Comparison of ENCODE assay signal across 8 mouse cellular contexts in genomic region chr11:69919661-69920265, GRCm38 (mm10). TPM values are rescaled to one million over a fixed set of nuclear protein-coding genes. Genes with fewer than 3 reads are reported as not detected.
DNase-seq lines count a peak whose midpoint lies in the region; ATAC-seq and TF ChIP-seq lines count a peak whose summit lies in the region.

No protein-coding gene starts in this region.

- H3K4me3 ChIP-seq in E14TG2a.4 (replicated peaks; ENCODE audit: low read length): peak overlapping the region; percentile 98
- peak overlapping the region; percentile 97 for H3K4me3 ChIP-seq in embryonic fibroblast, embryonic 13.5 days (ENCODE audit: insufficient read depth, low read length)
- peak overlapping the region; percentile 96 for H3K4me3 ChIP-seq in heart, embryonic 15.5 days

- peak; percentile 92 for DNase-seq in adrenal gland, postnatal 14 days
- peak; percentile 86 for DNase-seq in kidney, postnatal 14 days
- DNase-seq in lung, postnatal 14 days: peak; percentile 83
- peak; percentile 74 for DNase-seq in retina, embryonic 14.5 days (ENCODE audit: low spot score)
- peak; percentile 58 to 78 for DNase-seq in urinary bladder, postnatal 4 days (ENCODE audit: low spot score in 2 of 2)

- H3K9ac ChIP-seq in heart, embryonic 15.5 days: peak overlapping the region; percentile 97

- no peaks in the 10 kb centered on the region for H3K27me3 ChIP-seq in E14TG2a.4 (ENCODE audit: insufficient read depth, low read length)
- H3K27me3 ChIP-seq in heart, embryonic 15.5 days: no peaks in the 10 kb centered on the region

- WGBS in heart, embryonic 15.5 days: under 1% methylated on average over 17 of the region's 17 CpGs

- H3K4me2 ChIP-seq in heart, embryonic 15.5 days: peak overlapping the region; percentile 88

- no peak for TF ChIP-seq CTCF in E14TG2a.4 (conservative IDR thresholded peaks at IDR 0.05; ENCODE audit: low read length)
- TF ChIP-seq CTCF in embryonic fibroblast, embryonic 13.5 days (IDR thresholded peaks at IDR 0.05; ENCODE audit: borderline replicate concordance, insufficient read depth, low read length): no peak

- no peaks in the 10 kb centered on the region for H3K9me3 ChIP-seq in E14TG2a.4 (ENCODE audit: low read length)
- no peaks in the 10 kb centered on the region for H3K9me3 ChIP-seq in heart, embryonic 15.5 days (replicated peaks)

- H3K36me3 ChIP-seq in E14TG2a.4 (ENCODE audit: insufficient read depth, low read length): peaks cover 56% of the 10 kb centered on the region
- peaks cover 41% of the 10 kb centered on the region for H3K36me3 ChIP-seq in heart, embryonic 15.5 days

- peak; percentile 23; the same call in 1 of the 2 replicates for ATAC-seq in heart, embryonic 15.5 days (replicated peaks; ENCODE audit: insufficient number of reproducible peaks, insufficient read depth, low FRiP score, low read depth)

- H3K27ac ChIP-seq in embryonic fibroblast, embryonic 13.5 days (ENCODE audit: insufficient read depth, low read length): peak overlapping the region; percentile 90
- H3K27ac ChIP-seq in heart, embryonic 15.5 days: peak overlapping the region; percentile 97

- peaks cover 63% of the 10 kb centered on the region for H3K4me1 ChIP-seq in E14TG2a.4 (replicated peaks; ENCODE audit: low read depth, low read length)
- peaks cover 18% of the 10 kb centered on the region for H3K4me1 ChIP-seq in embryonic fibroblast, embryonic 13.5 days (ENCODE audit: control insufficient read depth, insufficient read depth, low read length)
- H3K4me1 ChIP-seq in heart, embryonic 15.5 days (replicated peaks): peaks cover 43% of the 10 kb centered on the region

- TF ChIP-seq POLR2A in embryonic fibroblast, embryonic 13.5 days (IDR thresholded peaks at IDR 0.05; ENCODE audit: low read depth, low read length): 0 out of 2 replicates have a peak, but pooled peaks have one; percentile 49

RNA-seq across cellular contexts. Expression of gene Eif5a, which starts 2.0 kb away (rescaled TPM):
- total RNA-seq in adrenal gland, postnatal 14 days (2021): 616 and 636 TPM in 2 replicates
- 725 and 764 TPM in 2 replicates for polyA plus RNA-seq in embryonic fibroblast, embryonic 13.5 days (2011; ENCODE audit: insufficient read length, low read depth, missing spikeins)
- 975 and 1,130 TPM in 2 replicates for polyA plus RNA-seq in heart, embryonic 15.5 days (2015; fragmentation: Nextera tagmentation; extraction: Ambion mirVana)

RNA-seq across cellular contexts. Expression of gene Gps2, which starts 6.1 kb away (rescaled TPM):
- total RNA-seq in adrenal gland, postnatal 14 days (2021): 52.3 and 57.3 TPM in 2 replicates
- 24.1 and 27.8 TPM in 2 replicates for polyA plus RNA-seq in embryonic fibroblast, embryonic 13.5 days (2011; ENCODE audit: insufficient read length, low read depth, missing spikeins)
- 44.8 and 54.9 TPM in 2 replicates for polyA plus RNA-seq in heart, embryonic 15.5 days (2015; fragmentation: Nextera tagmentation; extraction: Ambion mirVana)

RNA-seq across cellular contexts. Expression of gene Ybx2, which starts 15.8 kb away (rescaled TPM):
- total RNA-seq in adrenal gland, postnatal 14 days (2021): 27.3 and 39.6 TPM in 2 replicates
- not detected in 2 replicates for polyA plus RNA-seq in embryonic fibroblast, embryonic 13.5 days (2011; ENCODE audit: insufficient read length, low read depth, missing spikeins)
- polyA plus RNA-seq in heart, embryonic 15.5 days (2015; fragmentation: Nextera tagmentation; extraction: Ambion mirVana): 5.5 and 5.7 TPM in 2 replicates

RNA-seq across cellular contexts. Expression of gene Neurl4, which starts 18.9 kb away (rescaled TPM):
- 45.9 and 48.8 TPM in 2 replicates for total RNA-seq in adrenal gland, postnatal 14 days (2021)
- 30.8 and 31.8 TPM in 2 replicates for polyA plus RNA-seq in embryonic fibroblast, embryonic 13.5 days (2011; ENCODE audit: insufficient read length, low read depth, missing spikeins)
- polyA plus RNA-seq in heart, embryonic 15.5 days (2015; fragmentation: Nextera tagmentation; extraction: Ambion mirVana): 5.2 and 7.0 TPM in 2 replicates

RNA-seq across cellular contexts. Expression of gene 2810408A11Rik, which starts 19.0 kb away (rescaled TPM):
- 1.8 and 2.1 TPM in 2 replicates for total RNA-seq in adrenal gland, postnatal 14 days (2021)
- polyA plus RNA-seq in embryonic fibroblast, embryonic 13.5 days (2011; ENCODE audit: insufficient read length, low read depth, missing spikeins): 3.5 and 4.9 TPM in 2 replicates
- 3.7 and 5.8 TPM in 2 replicates for polyA plus RNA-seq in heart, embryonic 15.5 days (2015; fragmentation: Nextera tagmentation; extraction: Ambion mirVana)

Comparison
In these comparisons a context has a peak if more than half of its experiments do, and no peak if none do; other contexts are left out.
1. Peak in every context shown above with its lines: DNase-seq, ATAC-seq, H3K4me3 ChIP-seq and H3K27ac ChIP-seq.